Mouse (Mus musculus) lung, adult 2 months (tissue): Measurements from ENCODE around the gene Car11.

Source experiments
- CTCF ChIP-seq: fragments of 200-500 bp; IDR thresholded peaks from 2 replicates; pipeline ENCODE4 v1.5.1; 2011; ENCODE audit warnings: mild to moderate bottlenecking, low read length, control low read depth; ENCODE audit not compliant: insufficient read depth
- POLR2A ChIP-seq: fragments of 200-500 bp; IDR thresholded peaks from 2 replicates; pipeline ENCODE4 v1.6.1; 2011; ENCODE audit warnings: low read depth, mild to moderate bottlenecking, control low read depth, low read length, borderline replicate concordance; ENCODE audit errors: extremely low read depth

GRCm38 (mm10) chr7:45718331-45718730 is 18.7 kb downstream of the Car11 start:
- TF ChIP-seq POLR2A, result no peak; the same call in 1 of the 2 replicates
- TF ChIP-seq CTCF, result no peak
